9 mouse cellular contexts compared by ENCODE assay signal in genomic region chr4:133196852-133197251, GRCm38 (mm10). TPM values are rescaled to one million over a fixed set of nuclear protein-coding genes. Genes with fewer than 3 reads are reported as not detected.
DNase-seq lines count a peak whose midpoint lies in the region; ATAC-seq lines count a peak whose summit lies in the region.
"Had no signal": no experiment of that assay in that cellular context is flagged by ENCODE, and none has a peak within 500 bp of the region (broad histone marks: within the 10 kb centered on the region; RNA-seq: fewer than 3 reads in every experiment).

No protein-coding gene starts in this region.

- no peak overlapping the region for H3K4me3 ChIP-seq in hindbrain, embryonic 13.5 days
- no peak overlapping the region for H3K4me3 ChIP-seq in midbrain, embryonic 13.5 days (replicated peaks)

- H3K4me2 ChIP-seq in hindbrain, embryonic 13.5 days, result no peak overlapping the region
- no peak overlapping the region for H3K4me2 ChIP-seq in midbrain, embryonic 13.5 days (replicated peaks)

- ATAC-seq in hindbrain, embryonic 13.5 days (ENCODE audit: low FRiP score), result peak; percentile 50; the same call in 1 of the 2 replicates
- peak; percentile 18 for ATAC-seq in midbrain, embryonic 13.5 days

- H3K4me1 ChIP-seq in hindbrain, embryonic 13.5 days (replicated peaks), result peaks cover 59% of the 10 kb centered on the region
- H3K4me1 ChIP-seq in midbrain, embryonic 13.5 days (replicated peaks), result peaks cover 59% of the 10 kb centered on the region

- WGBS in hindbrain, embryonic 13.5 days, result 30% methylated on average over 7 of the region's 7 CpGs
- 24% methylated on average over 7 of the region's 7 CpGs for WGBS in midbrain, embryonic 13.5 days

- peak; percentile 43 to 60 for DNase-seq in spleen, adult 18-20 months
- no peak for DNase-seq in spleen, adult 12 weeks (ENCODE audit: low spot score)
- DNase-seq in adrenal gland, postnatal 25 days, result no peak
- DNase-seq in cerebellum, postnatal 4 days (ENCODE audit: low spot score in 2 of 2), result no peak
- DNase-seq in frontal cortex, postnatal 10 days (ENCODE audit: low spot score in 2 of 2), result no peak
- DNase-seq in left cerebral cortex, adult 8-10 months (ENCODE audit: low spot score in 2 of 2), result no peak
- DNase-seq: heart, postnatal 36 days had no signal

- H3K36me3 ChIP-seq in hindbrain, embryonic 13.5 days, result peaks cover 41% of the 10 kb centered on the region
- peaks cover 46% of the 10 kb centered on the region for H3K36me3 ChIP-seq in midbrain, embryonic 13.5 days

- peak overlapping the region; percentile 89 for H3K27ac ChIP-seq in hindbrain, embryonic 13.5 days
- H3K27ac ChIP-seq in midbrain, embryonic 13.5 days, result peak overlapping the region; percentile 92

- peak overlapping the region; percentile 36 for H3K9ac ChIP-seq in hindbrain, embryonic 13.5 days
- peak overlapping the region; percentile 55; the same call in 1 of the 2 replicates for H3K9ac ChIP-seq in midbrain, embryonic 13.5 days (replicated peaks)

- no peaks in the 10 kb centered on the region for H3K9me3 ChIP-seq in hindbrain, embryonic 13.5 days
- no peaks in the 10 kb centered on the region for H3K9me3 ChIP-seq in midbrain, embryonic 13.5 days

- no peaks in the 10 kb centered on the region for H3K27me3 ChIP-seq in hindbrain, embryonic 13.5 days
- H3K27me3 ChIP-seq in midbrain, embryonic 13.5 days, result no peaks in the 10 kb centered on the region

RNA-seq across cellular contexts. Expression of gene Cd164l2, which starts 15.1 kb away (rescaled TPM):
- polyA plus RNA-seq in hindbrain, embryonic 13.5 days (2015; fragmentation: Nextera tagmentation; extraction: Ambion mirVana), result 0.78 and 2.5 TPM in 2 replicates
- 0.67 and 1.3 TPM in 2 replicates for polyA plus RNA-seq in midbrain, embryonic 13.5 days (2015; fragmentation: Nextera tagmentation; extraction: Ambion mirVana)
- total RNA-seq in adrenal gland, postnatal 25 days (2021), result 1.4 and 1.5 TPM in 2 replicates
- total RNA-seq in left cerebral cortex, adult 8-10 months (2022), result 1 to 10 TPM; 3.7 to 6.9 (median 3.8) TPM

RNA-seq across cellular contexts. Expression of gene Gpr3, which starts 15.5 kb away (rescaled TPM):
- polyA plus RNA-seq in hindbrain, embryonic 13.5 days (2015; fragmentation: Nextera tagmentation; extraction: Ambion mirVana), result 0.52 and 1.4 TPM in 2 replicates
- polyA plus RNA-seq in midbrain, embryonic 13.5 days (2015; fragmentation: Nextera tagmentation; extraction: Ambion mirVana), result 0.22 and 0.67 TPM in 2 replicates
- total RNA-seq in adrenal gland, postnatal 25 days (2021), result not detected in 2 replicates
- 1 to 10 TPM; 6.0 to 9.0 (median 6.9) TPM for total RNA-seq in left cerebral cortex, adult 8-10 months (2022)

RNA-seq across cellular contexts. Expression of gene Map3k6, which starts 43.8 kb away (rescaled TPM):
- 1.9 and 2.0 TPM in 2 replicates for polyA plus RNA-seq in hindbrain, embryonic 13.5 days (2015; fragmentation: Nextera tagmentation; extraction: Ambion mirVana)
- polyA plus RNA-seq in midbrain, embryonic 13.5 days (2015; fragmentation: Nextera tagmentation; extraction: Ambion mirVana), result 0.79 and 2.3 TPM in 2 replicates
- 15.7 and 20.1 TPM in 2 replicates for total RNA-seq in adrenal gland, postnatal 25 days (2021)
- 1 to 10 TPM; 3.6 to 6.6 (median 5.8) TPM for total RNA-seq in left cerebral cortex, adult 8-10 months (2022)

Comparison
In these comparisons a context has a peak if more than half of its experiments do, and no peak if none do; other contexts are left out.
1. DNase-seq: peak in spleen, adult 18-20 months (2 of 2); none in spleen, adult 12 weeks (single experiment), adrenal gland, postnatal 25 days (single experiment), cerebellum, postnatal 4 days (0 of 2), frontal cortex, postnatal 10 days (0 of 2) and left cerebral cortex, adult 8-10 months (0 of 2).